35 mouse cellular contexts compared by ENCODE assay signal in genomic region chr5:24508406-24508805, GRCm38 (mm10). TPM values are rescaled to one million over a fixed set of nuclear protein-coding genes. Genes with fewer than 3 reads are reported as not detected.
DNase-seq lines count a peak whose midpoint lies in the region; ATAC-seq and TF ChIP-seq lines count a peak whose summit lies in the region.
"Had no signal": no experiment of that assay in that cellular context is flagged by ENCODE, and none has a peak within 500 bp of the region (broad histone marks: within the 10 kb centered on the region; RNA-seq: fewer than 3 reads in every experiment).

No protein-coding gene starts in this region.

- WGBS in lung, postnatal 0 days, result 93% methylated on average over 7 of the region's 7 CpGs
- 97% methylated on average over 7 of the region's 7 CpGs for WGBS in forebrain, embryonic 16.5 days

- H3K36me3 ChIP-seq in lung, postnatal 0 days (ENCODE audit: insufficient read depth, low read length), result no peaks in the 10 kb centered on the region
- peaks cover 0 to 20% of the 10 kb centered on the region in 2 experiments; a peak in 2 of 4 replicates for H3K36me3 ChIP-seq in MEL (ENCODE audit: control insufficient read depth in 1 of 2, insufficient read depth in 2 of 2, low read length in 2 of 2)
- no peaks in the 10 kb centered on the region for H3K36me3 ChIP-seq in forebrain, embryonic 16.5 days (ENCODE audit: control insufficient read depth, insufficient read depth)
- H3K36me3 ChIP-seq: heart, embryonic 15.5 days; hindbrain, embryonic 12.5 days had no signal

- peak; percentile 10; the same call in 1 of the 2 replicates for TF ChIP-seq CTCF in gastrocnemius, adult 2 months (IDR thresholded peaks at IDR 0.05)
- TF ChIP-seq CTCF in lung, postnatal 0 days (IDR thresholded peaks at IDR 0.05), result peak; percentile 15; the same call in 1 of the 2 replicates
- TF ChIP-seq CTCF in MEL (IDR thresholded peaks at IDR 0.05 in 2 of 3, conservative IDR thresholded peaks at IDR 0.05 in 1 of 3; ENCODE audit: control insufficient read depth in 1 of 3, insufficient read depth in 1 of 3, low read depth in 2 of 3, low read length in 3 of 3, poor library complexity in 1 of 3, severe bottlenecking in 1 of 3), result peak in 2 of 3 experiments; percentile 41 to 48; a peak in 4 of 6 replicates

- no peak overlapping the region for H3K4me2 ChIP-seq in lung, postnatal 0 days (replicated peaks; ENCODE audit: low read depth, low read length)
- no peak overlapping the region for H3K4me2 ChIP-seq in forebrain, embryonic 16.5 days (ENCODE audit: low read length)
- H3K4me2 ChIP-seq: heart, embryonic 15.5 days; hindbrain, embryonic 12.5 days had no signal

- no peak overlapping the region for H3K27ac ChIP-seq in gastrocnemius, adult 2 months
- H3K27ac ChIP-seq in lung, postnatal 0 days (ENCODE audit: low read length), result no peak overlapping the region
- no peak overlapping the region for H3K27ac ChIP-seq in MEL (ENCODE audit: control insufficient read depth, low read depth, low read length)
- H3K27ac ChIP-seq in forebrain, embryonic 16.5 days (ENCODE audit: low read length), result no peak overlapping the region
- H3K27ac ChIP-seq: heart, embryonic 15.5 days; hindbrain, embryonic 12.5 days had no signal

- H3K27me3 ChIP-seq in lung, postnatal 0 days (replicated peaks; ENCODE audit: insufficient read depth, low read length), result 0 out of 2 replicates have a peak, but pooled peaks cover 7% of the 10 kb centered on the region
- no peaks in the 10 kb centered on the region for H3K27me3 ChIP-seq in MEL (ENCODE audit: control insufficient read depth in 1 of 2, insufficient read depth in 2 of 2, low read length in 2 of 2)
- peaks cover 8% of the 10 kb centered on the region for H3K27me3 ChIP-seq in forebrain, embryonic 16.5 days (replicated peaks; ENCODE audit: control insufficient read depth, insufficient read depth, low read length)

- TF ChIP-seq EP300 in lung, postnatal 0 days (IDR thresholded peaks at IDR 0.05), result no peak
- no peak for TF ChIP-seq EP300 in MEL (IDR thresholded peaks at IDR 0.05; ENCODE audit: low read depth in 1 of 2, low read length in 2 of 2)

- H3K9me3 ChIP-seq in lung, postnatal 0 days (ENCODE audit: low read length), result no peaks in the 10 kb centered on the region
- H3K9me3 ChIP-seq in MEL (replicated peaks; ENCODE audit: insufficient read depth, low read length), result no peaks in the 10 kb centered on the region
- H3K9me3 ChIP-seq in forebrain, embryonic 16.5 days (ENCODE audit: control insufficient read depth, low read length), result no peaks in the 10 kb centered on the region
- H3K9me3 ChIP-seq: heart, embryonic 15.5 days; hindbrain, embryonic 12.5 days had no signal

- DNase-seq in gastrocnemius, adult 2 months, result no peak
- DNase-seq in gastrocnemius, adult 18-20 months (ENCODE audit: low spot score), result no peak
- DNase-seq in lung, postnatal 0 days (ENCODE audit: low spot score), result no peak
- no peak for DNase-seq in lung, postnatal 14 days
- DNase-seq in MEL (ENCODE audit: low read depth, low spot score), result peak; percentile 44
- no peak for DNase-seq in cerebellum, postnatal 36 days
- DNase-seq: adrenal gland, postnatal 14 days; cerebellum, adult 11-12 months; cerebellum, postnatal 10 days; forebrain, postnatal 0 days; gastrocnemius, postnatal 14 days; kidney, adult 9 months; kidney, postnatal 10 days; layer of hippocampus, adult 9-11 months; lung, adult 18-20 months; lung, postnatal 10 days; midbrain, embryonic 14.5 days; right cerebral cortex, postnatal 4 days; thymus, postnatal 14 days had no signal

- intact Hi-C loops in gastrocnemius, adult 2 months (cut with DNase I), result no loop called here

- TF ChIP-seq POLR2A in MEL (IDR thresholded peaks at IDR 0.05; ENCODE audit: control insufficient read depth in 1 of 2, insufficient read depth in 1 of 2, low read depth in 1 of 2, low read length in 2 of 2, poor library complexity in 1 of 2), result no peak

- TF ChIP-seq RAD21 in MEL (IDR thresholded peaks at IDR 0.05; ENCODE audit: low read depth, low read length), result peak; percentile 28

- H3K79me2 ChIP-seq in MEL (ENCODE audit: control insufficient read depth, insufficient read depth, low read length, poor library complexity), result no peaks in the 10 kb centered on the region

- H3K9ac ChIP-seq in lung, postnatal 0 days (replicated peaks; ENCODE audit: low read depth), result no peak overlapping the region
- no peak overlapping the region for H3K9ac ChIP-seq in MEL (ENCODE audit: control insufficient read depth, low read depth, low read length, poor library complexity, severe bottlenecking)
- no peak overlapping the region for H3K9ac ChIP-seq in forebrain, embryonic 16.5 days (replicated peaks; ENCODE audit: low read depth, low read length)
- H3K9ac ChIP-seq: forebrain, postnatal 0 days; heart, embryonic 15.5 days; hindbrain, embryonic 12.5 days had no signal

- no peak for ATAC-seq in lung, postnatal 0 days
- no peak for ATAC-seq in forebrain, embryonic 16.5 days
- ATAC-seq: forebrain, postnatal 0 days; intestine, postnatal 0 days had no signal

- H3K4me3 ChIP-seq in gastrocnemius, adult 2 months, result no peak overlapping the region
- no peak overlapping the region for H3K4me3 ChIP-seq in lung, postnatal 0 days (ENCODE audit: low read depth, low read length)
- no peak overlapping the region for H3K4me3 ChIP-seq in MEL (ENCODE audit: control insufficient read depth in 1 of 2, insufficient read depth in 1 of 2, low read depth in 2 of 2, low read length in 2 of 2)
- no peak overlapping the region for H3K4me3 ChIP-seq in forebrain, embryonic 16.5 days (replicated peaks; ENCODE audit: low read length)
- H3K4me3 ChIP-seq: erythroblast, embryonic 14.5 days; heart, embryonic 15.5 days; hindbrain, embryonic 12.5 days had no signal

- H3K4me1 ChIP-seq in lung, postnatal 0 days (ENCODE audit: insufficient read depth, low read depth, low read length), result no peaks in the 10 kb centered on the region
- peaks cover 11 to 32% of the 10 kb centered on the region in 2 experiments for H3K4me1 ChIP-seq in MEL (ENCODE audit: control insufficient read depth in 1 of 2, insufficient read depth in 2 of 2, low read length in 2 of 2)
- H3K4me1 ChIP-seq in forebrain, embryonic 16.5 days (replicated peaks; ENCODE audit: control insufficient read depth, insufficient read depth, low read length), result no peaks in the 10 kb centered on the region

TF ChIP-seq in MEL, 35 proteins besides CTCF, POLR2A, EP300 and RAD21:
- TF ChIP-seq SMC3 (IDR thresholded peaks at IDR 0.05; ENCODE audit: low read depth, low read length), result peak; percentile 18; the same call in 1 of the 2 replicates
- TF ChIP-seq USF1 (IDR thresholded peaks at IDR 0.05; ENCODE audit: low read depth, low read length), result no peak
- TF ChIP-seq POLR2AphosphoS2 (IDR thresholded peaks at IDR 0.05; ENCODE audit: low read length), result no peak
- no peak for TF ChIP-seq ZMIZ1 (IDR thresholded peaks at IDR 0.05; ENCODE audit: low read depth, low read length)
TF ChIP-seq in MEL: peak in this region for 1.

RNA-seq across cellular contexts. Expression of gene Gbx1, which starts 18.6 kb away (rescaled TPM):
- total RNA-seq in gastrocnemius, adult 2 months (2021), result not detected
- total RNA-seq in gastrocnemius, adult 18-20 months (2021), result not detected
- 0.06 TPM in 1 of 2 replicates, not detected in the other for polyA plus RNA-seq in lung, postnatal 0 days (2015; fragmentation: Nextera tagmentation; extraction: Ambion mirVana)
- 0.08 and 0.36 TPM in 2 replicates for total RNA-seq in MEL (2012; rRNA removed)
- under 1 TPM in 1 of 2 experiments, not detected in 1; 0.49 TPM for polyA plus RNA-seq in MEL (2012; ENCODE audit: insufficient read depth in 1 of 2, insufficient read length in 2 of 2, low read depth in 1 of 2, low replicate concordance in 2 of 2, missing spikeins in 1 of 2)
- 0.45 and 1.3 TPM in 2 replicates for polyA plus RNA-seq in forebrain, embryonic 16.5 days (2015; fragmentation: Nextera tagmentation; extraction: Ambion mirVana)
- total RNA-seq: adrenal gland, postnatal 14 days; gastrocnemius, postnatal 14 days; granulocyte monocyte progenitor cell, adult 5-6 weeks; heart, postnatal 25 days; liver, adult 2 months; neutrophil, adult 5-6 weeks had no signal
- polyA plus RNA-seq: erythroblast, embryonic 14.5 days; heart, embryonic 15.5 days; intestine, postnatal 0 days; liver, adult 2 months had no signal

RNA-seq across cellular contexts. Expression of gene Asb10, which starts 32.4 kb away (rescaled TPM):
- total RNA-seq in gastrocnemius, adult 2 months (2021), result 100 to 1,000 TPM; 101 to 107 TPM
- total RNA-seq in gastrocnemius, adult 18-20 months (2021), result 100 to 1,000 TPM; 101 to 107 TPM
- 0.21 and 0.29 TPM in 2 replicates for polyA plus RNA-seq in lung, postnatal 0 days (2015; fragmentation: Nextera tagmentation; extraction: Ambion mirVana)
- total RNA-seq in MEL (2012; rRNA removed), result 0.12 and 0.13 TPM in 2 replicates
- under 1 TPM in 1 of 2 experiments, not detected in 1; 0.32 TPM for polyA plus RNA-seq in MEL (2012; ENCODE audit: insufficient read depth in 1 of 2, insufficient read length in 2 of 2, low read depth in 1 of 2, low replicate concordance in 2 of 2, missing spikeins in 1 of 2)
- polyA plus RNA-seq in forebrain, embryonic 16.5 days (2015; fragmentation: Nextera tagmentation; extraction: Ambion mirVana), result 0.09 and 0.11 TPM in 2 replicates
- total RNA-seq: granulocyte monocyte progenitor cell, adult 5-6 weeks; left cerebral cortex, adult 18-20 months; liver, adult 2 months; neutrophil, adult 5-6 weeks had no signal
- polyA plus RNA-seq: erythroblast, embryonic 14.5 days; forebrain, embryonic 11.5 days had no signal

RNA-seq across cellular contexts. Expression of gene 4931409K22Rik, which starts 48.2 kb away (rescaled TPM):
- not detected for total RNA-seq in gastrocnemius, adult 2 months (2021)
- not detected for total RNA-seq in gastrocnemius, adult 18-20 months (2021)
- polyA plus RNA-seq in lung, postnatal 0 days (2015; fragmentation: Nextera tagmentation; extraction: Ambion mirVana), result not detected in 2 replicates
- total RNA-seq in MEL (2012; rRNA removed), result not detected in 2 replicates
- polyA plus RNA-seq in MEL (2012; ENCODE audit: insufficient read depth in 1 of 2, insufficient read length in 2 of 2, low read depth in 1 of 2, low replicate concordance in 2 of 2, missing spikeins in 1 of 2), result not detected
- 0.26 and 0.35 TPM in 2 replicates for polyA plus RNA-seq in forebrain, embryonic 16.5 days (2015; fragmentation: Nextera tagmentation; extraction: Ambion mirVana)
- total RNA-seq: adrenal gland, postnatal 14 days; forebrain, postnatal 0 days; gastrocnemius, postnatal 14 days; granulocyte monocyte progenitor cell, adult 5-6 weeks; heart, postnatal 25 days; left cerebral cortex, adult 18-20 months; liver, adult 2 months; neutrophil, adult 5-6 weeks had no signal
- polyA plus RNA-seq: embryonic facial prominence, embryonic 14.5 days; erythroblast, embryonic 14.5 days; heart, embryonic 15.5 days; hindbrain, embryonic 12.5 days; intestine, postnatal 0 days; large intestine, adult 2 months; limb, embryonic 11.5 days; liver, adult 2 months; midbrain, embryonic 14.5 days; neural tube, embryonic 11.5 days; urinary bladder, adult 2 months had no signal

RNA-seq across cellular contexts. Expression of gene Agap3, which starts 56.4 kb away (rescaled TPM):
- total RNA-seq in gastrocnemius, adult 2 months (2021), result 10 to 100 TPM; 67.8 to 71.0 TPM
- 10 to 100 TPM; 74.3 to 84.7 TPM for total RNA-seq in gastrocnemius, adult 18-20 months (2021)
- 44.7 and 51.2 TPM in 2 replicates for polyA plus RNA-seq in lung, postnatal 0 days (2015; fragmentation: Nextera tagmentation; extraction: Ambion mirVana)
- total RNA-seq in MEL (2012; rRNA removed), result 104 and 116 TPM in 2 replicates
- 100 to 1,000 TPM; 138 to 203 TPM for polyA plus RNA-seq in MEL (2012; ENCODE audit: insufficient read depth in 1 of 2, insufficient read length in 2 of 2, low read depth in 1 of 2, low replicate concordance in 2 of 2, missing spikeins in 1 of 2)
- 57.0 and 58.6 TPM in 2 replicates for polyA plus RNA-seq in forebrain, embryonic 16.5 days (2015; fragmentation: Nextera tagmentation; extraction: Ambion mirVana)

Comparison
In these comparisons a context has a peak if more than half of its experiments do, and no peak if none do; other contexts are left out.
1. RNA of gene Asb10, which starts 32.4 kb away (total RNA-seq): 101 to 107 TPM in gastrocnemius, adult 2 months and 101 to 107 TPM in gastrocnemius, adult 18-20 months; 0.12 to 0.13 TPM in MEL; every median in the first group is over 10 times any median in the second.
2. Peak in every context shown above with its lines, with median percentiles within 50 percentile points of each other: CTCF ChIP-seq.